Mouse (Mus musculus) ES-Bruce4 (cell line): ENCODE measurements at regions not wholly inside any gene's neighbourhood (a gene's known extent, or its start where the extent isn't known, plus 50 kb on each side); places are given as distances from the start of the nearest gene placed in this dataset.

Experiments
- CTCF ChIP-seq: IDR thresholded peaks from one replicate; pipeline ENCODE4 v1.8.1; 2011; ENCODE audit warnings: low read depth, low read length
- POLR2A ChIP-seq: IDR thresholded peaks from one replicate; pipeline ENCODE4 v1.8.1; 2011; ENCODE audit warnings: low read length; ENCODE audit not compliant: insufficient read depth

DNA sequence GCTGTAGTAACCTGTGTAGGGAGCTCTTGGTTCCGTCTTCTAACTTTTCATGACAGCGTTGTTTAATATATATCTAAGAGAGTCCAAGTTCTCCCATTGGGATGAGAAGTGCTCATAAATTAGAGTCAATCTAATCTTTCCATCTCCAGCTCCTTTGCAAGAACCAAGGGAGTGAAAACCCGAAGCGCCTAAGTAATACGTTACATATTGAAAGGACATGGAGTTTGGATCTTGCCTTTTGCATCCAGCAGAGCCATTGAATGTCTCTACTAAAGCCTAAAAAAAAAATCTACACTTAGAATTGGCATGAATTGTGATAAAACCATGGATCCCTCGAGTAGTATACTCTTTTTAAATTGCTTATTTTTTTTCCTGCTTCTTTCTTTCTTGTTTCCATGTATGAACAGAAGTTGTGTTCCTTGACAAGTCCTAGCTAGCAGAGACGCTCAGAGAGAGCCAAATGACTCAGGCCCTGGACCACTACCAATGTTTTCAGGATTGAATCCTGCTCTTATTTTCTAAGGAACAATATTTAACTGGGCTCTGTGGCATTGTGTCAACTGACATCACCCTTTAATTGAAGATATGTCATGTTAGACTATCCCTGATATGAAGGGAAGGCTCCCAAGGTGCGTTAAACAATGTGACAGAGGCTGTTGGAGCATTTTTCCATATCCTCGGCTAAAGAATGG lies 146.8 kb upstream of the Maf start:
- TF ChIP-seq CTCF: no peak
- no peak for TF ChIP-seq POLR2A
